Mouse (Mus musculus) heart, postnatal 0 days (tissue): ENCODE measurements around the gene Nav1. TPM values are rescaled to one million over a fixed set of nuclear protein-coding genes. Genes with fewer than 3 reads are reported as not detected.

Experiments
- ATAC-seq: fragments of 200-750 bp; cut with Nextera tagmentation; 2 replicates; pipeline ENCODE4 v1.8.0; 2017; ENCODE audit warnings: low read depth, moderate number of reproducible peaks, moderate library complexity; ENCODE audit not compliant: insufficient read depth
- DNase-seq: peaks from one replicate; pipeline ENCODE4 v3.0.0-alpha.2; 2016; ENCODE audit warnings: low spot score
- H3K27ac ChIP-seq: fragments of 300-500 bp; sonication (generic); 2 replicates; pipeline ENCODE4 v1.5.1; 2014; ENCODE audit warnings: low read depth, mild to moderate bottlenecking
- H3K27me3 ChIP-seq: fragments of 300-500 bp; sonication (generic); 2 replicates; pipeline ENCODE4 v1.6.1; 2014; ENCODE audit warnings: low read length, mixed read lengths; ENCODE audit not compliant: control insufficient read depth, insufficient read depth
- H3K36me3 ChIP-seq: fragments of 300-500 bp; sonication (generic); replicated peaks from 2 replicates; pipeline ENCODE4 v1.6.1; 2014; ENCODE audit warnings: low read length, mixed read lengths; ENCODE audit not compliant: control insufficient read depth, insufficient read depth
- H3K4me1 ChIP-seq: fragments of 300-500 bp; sonication (generic); 2 replicates; pipeline ENCODE4 v1.6.1; 2014; ENCODE audit warnings: antibody characterized with exemption; ENCODE audit not compliant: control insufficient read depth, insufficient read depth
- H3K4me2 ChIP-seq: fragments of 300-500 bp; sonication (generic); 2 replicates; pipeline ENCODE4 v1.6.1; 2014; ENCODE audit warnings: low read depth, mild to moderate bottlenecking, low read length, moderate library complexity
- H3K4me3 ChIP-seq: fragments of 300-500 bp; sonication (generic); 2 replicates; pipeline ENCODE4 v1.5.1; 2014; ENCODE audit warnings: low read depth, low read length
- H3K9ac ChIP-seq: fragments of 300-500 bp; sonication (generic); replicated peaks from 2 replicates; pipeline ENCODE4 v1.6.1; 2014; ENCODE audit warnings: low read depth, low read length, mixed read lengths
- H3K9me3 ChIP-seq: fragments of 300-500 bp; sonication (generic); replicated peaks from 2 replicates; pipeline ENCODE4 v1.6.1; 2016; ENCODE audit warnings: low read length; ENCODE audit not compliant: control insufficient read depth
- CTCF ChIP-seq: IDR thresholded peaks from 2 replicates; pipeline ENCODE4 v1.5.1; 2016; ENCODE audit warnings: antibody characterized with exemption, control low read depth, low read depth
- EP300 ChIP-seq: IDR thresholded peaks from 2 replicates; pipeline ENCODE4 v1.6.1; 2016; ENCODE audit warnings: antibody characterized with exemption, low read depth
- WGBS: fragments of 180-500 bp; shearing (Covaris S2); extraction: QIAGEN DNeasy Blood & Tissue Kit; methylation state at CpG from one replicate; pipeline ENCODE4 v1.1.7; 2014; 5-methylcytosine and 5-hydroxymethylcytosine counted together
- microRNA-seq: library from miRNA; unstranded; fragments of <30 nt; microRNA quantifications from one replicate; pipeline ENCODE4, GENCODE M21; 2016
- polyA plus RNA-seq: library from polyadenylated mRNA; unstranded; fragments of >200 nt; fragmentation: Nextera tagmentation; extraction: Ambion mirVana; gene quantifications from 2 replicates; pipeline ENCODE4 v1.2.1, GENCODE M21; 2015
- total RNA-seq: library from RNA; depleted of rRNA; stranded (reverse); fragments of >200 nt; gene quantifications from 2 replicates; pipeline ENCODE4 v1.2.3, GENCODE M21; 2014; ENCODE audit warnings: low replicate concordance; rRNA removed

Nav1 gene
- total and polyA plus RNA-seq, 2 experiments from 2014 or later = 10.3 to 29.9 TPM

- H3K9me3 ChIP-seq = no peaks in the 10 kb centered on the region
- no peak overlapping the region for H3K9ac ChIP-seq
- no peak overlapping the region for H3K27ac ChIP-seq
- peaks cover 10% of the 10 kb centered on the region for H3K4me1 ChIP-seq
- H3K4me2 ChIP-seq = no peak overlapping the region
- WGBS = 75% methylated on average over 9 of the region's 9 CpGs
- no peak overlapping the region for H3K4me3 ChIP-seq
- no peak for TF ChIP-seq CTCF
- TF ChIP-seq EP300 = no peak
- DNase-seq (no peak), ATAC-seq (no peak)
- peaks cover 78% of the 10 kb centered on the region for H3K36me3 ChIP-seq
- no peaks in the 10 kb centered on the region for H3K27me3 ChIP-seq
These were observed 221.9 kb downstream of the Nav1 start for GRCm38 (mm10) chr1:135385161-135385560.

Small RNAs within 50 kb of the gene (microRNA-seq; reads per million reads assigned to microRNA genes)
- gene Mir1231 = 3.7 reads per million, percentile 17 among the genes with 10 or more reads in this experiment

Other genes starting within 250 kb of the Nav1 start
- gene Shisa4, start 232.1 kb downstream of the Nav1 start, total RNA-seq = 13.8 and 30.7 TPM in 2 replicates
- gene Shisa4, start 232.1 kb downstream of the Nav1 start, polyA plus RNA-seq = 21.0 and 26.0 TPM in 2 replicates
- 41.0 and 67.8 TPM in 2 replicates for gene Ipo9, start 176.8 kb downstream of the Nav1 start, total RNA-seq
- gene Ipo9, start 176.8 kb downstream of the Nav1 start, polyA plus RNA-seq = 27.7 and 32.3 TPM in 2 replicates
- 529 and 840 TPM in 2 replicates for gene Csrp1, start 112.8 kb upstream of the Nav1 start, total RNA-seq
- gene Csrp1, start 112.8 kb upstream of the Nav1 start, polyA plus RNA-seq = 128 and 145 TPM in 2 replicates
- gene Phlda3, start 158.8 kb upstream of the Nav1 start, total RNA-seq = 87.5 and 130 TPM in 2 replicates
- 65.5 and 67.2 TPM in 2 replicates for gene Phlda3, start 158.8 kb upstream of the Nav1 start, polyA plus RNA-seq
- gene Tnni1, start 172.1 kb upstream of the Nav1 start, total RNA-seq = 4,186 and 4,592 TPM in 2 replicates
- 4,392 and 4,399 TPM in 2 replicates for gene Tnni1, start 172.1 kb upstream of the Nav1 start, polyA plus RNA-seq
- gene Lad1, start 211.3 kb upstream of the Nav1 start, total RNA-seq = 4.4 and 32.9 TPM in 2 replicates
- gene Lad1, start 211.3 kb upstream of the Nav1 start, polyA plus RNA-seq = 9.1 and 11.1 TPM in 2 replicates
- 1,865 and 1,929 TPM in 2 replicates for gene Tnnt2, start 229.1 kb upstream of the Nav1 start, total RNA-seq
- 13,184 and 14,025 TPM in 2 replicates for gene Tnnt2, start 229.1 kb upstream of the Nav1 start, polyA plus RNA-seq